Mouse (Mus musculus): ENCODE results near the gene Tnik. TPM values are rescaled to one million over a fixed set of nuclear protein-coding genes. Genes with fewer than 3 reads are reported as not detected.

The Tnik gene
- polyA plus RNA-seq, 1 experiment = 2.3 TPM

- no peak for TF ChIP-seq POLR2A (IDR thresholded peaks at IDR 0.05; ENCODE audit: insufficient read depth, low read length)
- TF ChIP-seq EP300 (IDR thresholded peaks at IDR 0.05; ENCODE audit: insufficient read depth, low read depth, low read length) = no peak
- no peak for TF ChIP-seq CTCF (IDR thresholded peaks at IDR 0.05; ENCODE audit: low read depth, low read length)
- Histone ChIP-seq H3K4me1 (ENCODE audit: control insufficient read depth, insufficient read depth, low read length) (no peaks in the 10 kb centered on the region), H3K36me3 (ENCODE audit: control insufficient read depth, insufficient read depth, low read length, poor library complexity, severe bottlenecking) (no peaks in the 10 kb centered on the region)
Measured at GRCm38 (mm10) chr3:28524562-28524961, 261.5 kb downstream of the Tnik start.

GRCm38 (mm10) chr3:28526671-28527070, 263.7 kb downstream of the Tnik start:
- Histone ChIP-seq H3K9me3 (replicated peaks; ENCODE audit: control insufficient read depth, insufficient read depth, low read length, poor library complexity, severe bottlenecking) (no peaks in the 10 kb centered on the region), H3K36me3 (ENCODE audit: control insufficient read depth, insufficient read depth, low read length, poor library complexity, severe bottlenecking) (no peaks in the 10 kb centered on the region), H3K9ac (ENCODE audit: low read depth, poor library complexity, severe bottlenecking) (no peak overlapping the region), H3K4me1 (ENCODE audit: control insufficient read depth, insufficient read depth, low read length) (peaks cover 2% of the 10 kb centered on the region), H3K27me3 (ENCODE audit: control insufficient read depth, insufficient read depth, low read length, poor library complexity, severe bottlenecking) (no peaks in the 10 kb centered on the region; the same call in 1 of the 2 replicates), H3K27ac (ENCODE audit: insufficient read depth, low read length) (no peak overlapping the region), H3K4me3 (ENCODE audit: low read depth, low read length) (no peak overlapping the region)
- TF ChIP-seq POLR2A (IDR thresholded peaks at IDR 0.05; ENCODE audit: insufficient read depth, low read length) (no peak), EP300 (IDR thresholded peaks at IDR 0.05; ENCODE audit: insufficient read depth, low read depth, low read length) (no peak), CTCF (IDR thresholded peaks at IDR 0.05; ENCODE audit: low read depth, low read length) (no peak)

More at GRCm38 (mm10) chr3:28524562-28524961, 261.5 kb downstream of the Tnik start:
- Histone ChIP-seq H3K9me3 (replicated peaks; ENCODE audit: control insufficient read depth, insufficient read depth, low read length, poor library complexity, severe bottlenecking) (no peaks in the 10 kb centered on the region), H3K27ac (ENCODE audit: insufficient read depth, low read length) (no peak overlapping the region), H3K4me3 (ENCODE audit: low read depth, low read length) (no peak overlapping the region), H3K9ac (ENCODE audit: low read depth, poor library complexity, severe bottlenecking) (no peak overlapping the region), H3K27me3 (ENCODE audit: control insufficient read depth, insufficient read depth, low read length, poor library complexity, severe bottlenecking) (no peaks in the 10 kb centered on the region; the same call in 1 of the 2 replicates)

GRCm38 (mm10) chr3:28527231-28527630, 264.2 kb downstream of the Tnik start:
- Histone ChIP-seq H3K27ac (ENCODE audit: insufficient read depth, low read length) (no peak overlapping the region), H3K9me3 (replicated peaks; ENCODE audit: control insufficient read depth, insufficient read depth, low read length, poor library complexity, severe bottlenecking) (no peaks in the 10 kb centered on the region), H3K4me3 (ENCODE audit: low read depth, low read length) (no peak overlapping the region), H3K4me1 (ENCODE audit: control insufficient read depth, insufficient read depth, low read length) (peaks cover 2% of the 10 kb centered on the region), H3K27me3 (ENCODE audit: control insufficient read depth, insufficient read depth, low read length, poor library complexity, severe bottlenecking) (no peaks in the 10 kb centered on the region; the same call in 1 of the 2 replicates), H3K9ac (ENCODE audit: low read depth, poor library complexity, severe bottlenecking) (no peak overlapping the region), H3K36me3 (ENCODE audit: control insufficient read depth, insufficient read depth, low read length, poor library complexity, severe bottlenecking) (no peaks in the 10 kb centered on the region)
- TF ChIP-seq POLR2A (IDR thresholded peaks at IDR 0.05; ENCODE audit: insufficient read depth, low read length) (no peak), CTCF (IDR thresholded peaks at IDR 0.05; ENCODE audit: low read depth, low read length) (no peak)

GRCm38 (mm10) chr3:28529548-28529947, 266.5 kb downstream of the Tnik start:
- H3K9ac ChIP-seq (ENCODE audit: low read depth, poor library complexity, severe bottlenecking) = no peak overlapping the region

GRCm38 (mm10) chr3:28531294-28531956, 268.4 kb downstream of the Tnik start:
- TF ChIP-seq POLR2A (IDR thresholded peaks at IDR 0.05; ENCODE audit: insufficient read depth, low read length) (no peak), CTCF (IDR thresholded peaks at IDR 0.05; ENCODE audit: low read depth, low read length) (no peak), EP300 (IDR thresholded peaks at IDR 0.05; ENCODE audit: insufficient read depth, low read depth, low read length) (no peak)
- H3K9me3 ChIP-seq (replicated peaks; ENCODE audit: control insufficient read depth, insufficient read depth, low read length, poor library complexity, severe bottlenecking) = no peaks in the 10 kb centered on the region
- peaks cover 2% of the 10 kb centered on the region for H3K4me1 ChIP-seq (ENCODE audit: control insufficient read depth, insufficient read depth, low read length)
- H3K27me3 ChIP-seq (ENCODE audit: control insufficient read depth, insufficient read depth, low read length, poor library complexity, severe bottlenecking) = no peaks in the 10 kb centered on the region; the same call in 1 of the 2 replicates
- no peak overlapping the region for H3K9ac ChIP-seq (ENCODE audit: low read depth, poor library complexity, severe bottlenecking)
- no peak overlapping the region for H3K27ac ChIP-seq (ENCODE audit: insufficient read depth, low read length)
- H3K36me3 ChIP-seq (ENCODE audit: control insufficient read depth, insufficient read depth, low read length, poor library complexity, severe bottlenecking) = no peaks in the 10 kb centered on the region
- peak overlapping the region; percentile 39 for H3K4me3 ChIP-seq (ENCODE audit: low read depth, low read length)

More at GRCm38 (mm10) chr3:28529548-28529947, 266.5 kb downstream of the Tnik start:
- no peak overlapping the region for H3K4me3 ChIP-seq (ENCODE audit: low read depth, low read length)
- peaks cover 2% of the 10 kb centered on the region for H3K4me1 ChIP-seq (ENCODE audit: control insufficient read depth, insufficient read depth, low read length)
- no peaks in the 10 kb centered on the region; the same call in 1 of the 2 replicates for H3K27me3 ChIP-seq (ENCODE audit: control insufficient read depth, insufficient read depth, low read length, poor library complexity, severe bottlenecking)
- TF ChIP-seq POLR2A (IDR thresholded peaks at IDR 0.05; ENCODE audit: insufficient read depth, low read length) (no peak), EP300 (IDR thresholded peaks at IDR 0.05; ENCODE audit: insufficient read depth, low read depth, low read length) (no peak), CTCF (IDR thresholded peaks at IDR 0.05; ENCODE audit: low read depth, low read length) (no peak)
- H3K9me3 ChIP-seq (replicated peaks; ENCODE audit: control insufficient read depth, insufficient read depth, low read length, poor library complexity, severe bottlenecking) = no peaks in the 10 kb centered on the region
- H3K27ac ChIP-seq (ENCODE audit: insufficient read depth, low read length) = no peak overlapping the region
- H3K36me3 ChIP-seq (ENCODE audit: control insufficient read depth, insufficient read depth, low read length, poor library complexity, severe bottlenecking) = no peaks in the 10 kb centered on the region

- no peaks in the 10 kb centered on the region for H3K9me3 ChIP-seq (replicated peaks; ENCODE audit: control insufficient read depth, insufficient read depth, low read length, poor library complexity, severe bottlenecking)
- no peak overlapping the region for H3K27ac ChIP-seq (ENCODE audit: insufficient read depth, low read length)
- H3K27me3 ChIP-seq (ENCODE audit: control insufficient read depth, insufficient read depth, low read length, poor library complexity, severe bottlenecking) = no peaks in the 10 kb centered on the region; the same call in 1 of the 2 replicates
- no peaks in the 10 kb centered on the region for H3K36me3 ChIP-seq (ENCODE audit: control insufficient read depth, insufficient read depth, low read length, poor library complexity, severe bottlenecking)
- H3K9ac ChIP-seq (ENCODE audit: low read depth, poor library complexity, severe bottlenecking) = no peak overlapping the region
- H3K4me3 ChIP-seq (ENCODE audit: low read depth, low read length) = no peak overlapping the region
- peaks cover 2% of the 10 kb centered on the region for H3K4me1 ChIP-seq (ENCODE audit: control insufficient read depth, insufficient read depth, low read length)
- TF ChIP-seq EP300 (IDR thresholded peaks at IDR 0.05; ENCODE audit: insufficient read depth, low read depth, low read length) (no peak), CTCF (IDR thresholded peaks at IDR 0.05; ENCODE audit: low read depth, low read length) (no peak), POLR2A (IDR thresholded peaks at IDR 0.05; ENCODE audit: insufficient read depth, low read length) (no peak)
Measured at GRCm38 (mm10) chr3:28532666-28533065, 269.7 kb downstream of the Tnik start.
